20 mouse cellular contexts compared by ENCODE assay signal in genomic region chr15:86437346-86437745, GRCm38 (mm10).
DNase-seq lines count a peak whose midpoint lies in the region; TF ChIP-seq lines count a peak whose summit lies in the region.
"Had no signal": no experiment of that assay in that cellular context is flagged by ENCODE, and none has a peak within 500 bp of the region (broad histone marks: within the 10 kb centered on the region; RNA-seq: fewer than 3 reads in every experiment).

No protein-coding gene starts in this region.

- no peaks in the 10 kb centered on the region for H3K79me2 ChIP-seq in myocyte (ENCODE audit: control insufficient read depth, insufficient read depth)

- peak; percentile 76 for DNase-seq in thymus, postnatal 0 days (ENCODE audit: low spot score)
- peak; percentile 66 for DNase-seq in thymus, postnatal 25 days
- DNase-seq in urinary bladder, postnatal 25 days (ENCODE audit: low spot score), result no peak
- no peak for DNase-seq in heart, embryonic 10.5 days (ENCODE audit: low spot score)
- DNase-seq in limb, embryonic 10.5 days (ENCODE audit: low spot score), result no peak
- DNase-seq in urinary bladder, postnatal 10 days (ENCODE audit: low spot score), result no peak
- DNase-seq: adrenal gland, adult 8-10 months; adrenal gland, postnatal 25 days; B cell, adult 2 months; cerebellum, adult 18-20 months; cerebellum, adult 9-10 months; cerebellum, postnatal 14 days; forebrain, postnatal 0 days; gastrocnemius, postnatal 25 days; heart, adult 2 months had no signal

- H3K27ac ChIP-seq in heart, embryonic 10.5 days, result no peak overlapping the region
- no peak overlapping the region for H3K27ac ChIP-seq in limb, embryonic 10.5 days
- H3K27ac ChIP-seq: forebrain, embryonic 10.5 days; heart, adult 2 months; hindbrain, embryonic 12.5 days; hindbrain, embryonic 15.5 days had no signal

- H3ac ChIP-seq in myocyte (ENCODE audit: control insufficient read depth, insufficient read length), result no peak overlapping the region

- WGBS in heart, embryonic 10.5 days, result 92% methylated on average over 2 of the region's 2 CpGs
- WGBS in limb, embryonic 10.5 days, result 96% methylated on average over 2 of the region's 2 CpGs

- no peaks in the 10 kb centered on the region for H3K9me3 ChIP-seq in heart, embryonic 10.5 days
- no peaks in the 10 kb centered on the region for H3K9me3 ChIP-seq in limb, embryonic 10.5 days (replicated peaks)
- H3K9me3 ChIP-seq: forebrain, embryonic 10.5 days; hindbrain, embryonic 12.5 days; hindbrain, embryonic 15.5 days had no signal

- H3K4me2 ChIP-seq in myocyte (ENCODE audit: low read depth), result no peak overlapping the region
- H3K4me2 ChIP-seq: heart, embryonic 11.5 days; hindbrain, embryonic 12.5 days; hindbrain, embryonic 15.5 days had no signal

- TF ChIP-seq POLR2A in myocyte (IDR thresholded peaks at IDR 0.05; ENCODE audit: insufficient read length, low read depth), result no peak

- no peaks in the 10 kb centered on the region for H3K27me3 ChIP-seq in myocyte (ENCODE audit: control insufficient read depth, insufficient read depth, insufficient read length)
- H3K27me3 ChIP-seq in heart, embryonic 10.5 days (ENCODE audit: insufficient read depth, poor library complexity, severe bottlenecking), result peaks cover 27% of the 10 kb centered on the region; the same call in 1 of the 2 replicates
- no peaks in the 10 kb centered on the region for H3K27me3 ChIP-seq in limb, embryonic 10.5 days (ENCODE audit: low read depth, poor library complexity, severe bottlenecking)
- H3K27me3 ChIP-seq: hindbrain, embryonic 12.5 days; hindbrain, embryonic 15.5 days had no signal

- H3K4me3 ChIP-seq in myocyte, result no peak overlapping the region
- H3K4me3 ChIP-seq in heart, embryonic 10.5 days, result no peak overlapping the region
- H3K4me3 ChIP-seq in limb, embryonic 10.5 days, result no peak overlapping the region
- H3K4me3 ChIP-seq: forebrain, embryonic 10.5 days; heart, adult 2 months; hindbrain, embryonic 12.5 days; hindbrain, embryonic 15.5 days had no signal

- peaks cover 9% of the 10 kb centered on the region for H3K4me1 ChIP-seq in heart, embryonic 10.5 days
- peaks cover 12% of the 10 kb centered on the region for H3K4me1 ChIP-seq in limb, embryonic 10.5 days
- H3K4me1 ChIP-seq: forebrain, embryonic 10.5 days had no signal

- H3K36me3 ChIP-seq in myocyte (ENCODE audit: control insufficient read depth, insufficient read depth), result no peaks in the 10 kb centered on the region
- no peaks in the 10 kb centered on the region for H3K36me3 ChIP-seq in heart, embryonic 10.5 days
- H3K36me3 ChIP-seq in limb, embryonic 10.5 days, result no peaks in the 10 kb centered on the region
- H3K36me3 ChIP-seq: forebrain, embryonic 10.5 days; hindbrain, embryonic 12.5 days; hindbrain, embryonic 15.5 days had no signal

TF ChIP-seq in myocyte, 11 proteins besides CTCF, POLR2A, EP300 and RAD21:
- TF ChIP-seq TCF3 (IDR thresholded peaks at IDR 0.05; ENCODE audit: insufficient read length, low read depth) (peak; percentile 57), POLR2AphosphoS2 (IDR thresholded peaks at IDR 0.05; ENCODE audit: insufficient read length, low read depth) (no peak), USF1 (IDR thresholded peaks at IDR 0.05; ENCODE audit: low read depth) (no peak), SRF (IDR thresholded peaks at IDR 0.05; ENCODE audit: control insufficient read depth, insufficient read length, low read depth) (no peak), MYOD1 (IDR thresholded peaks at IDR 0.05; ENCODE audit: control insufficient read depth in 1 of 3, insufficient read length in 2 of 3, low read depth in 2 of 3) (peak; percentile 41 to 83 (median 72)), MYOG (IDR thresholded peaks at IDR 0.05; ENCODE audit: control insufficient read depth in 1 of 3, insufficient read depth in 1 of 3, insufficient read length in 2 of 3, low read depth in 2 of 3) (peak in 2 of 3 experiments; percentile 27 to 68), CEBPB (IDR thresholded peaks at IDR 0.05; ENCODE audit: insufficient read depth, poor library complexity, severe bottlenecking) (no peak), TCF12 (IDR thresholded peaks at IDR 0.05; ENCODE audit: insufficient read depth, poor library complexity, severe bottlenecking) (peak; percentile 39), E2F4 (IDR thresholded peaks at IDR 0.05; ENCODE audit: insufficient read depth) (no peak), REST (IDR thresholded peaks at IDR 0.05; ENCODE audit: insufficient read depth, insufficient read length) (no peak), MAX (IDR thresholded peaks at IDR 0.05; ENCODE audit: low read depth) (no peak)

Comparison
In these comparisons a context has a peak if more than half of its experiments do, and no peak if none do; other contexts are left out.
1. DNase-seq: peak in thymus, postnatal 0 days (single experiment) and thymus, postnatal 25 days (single experiment); none in urinary bladder, postnatal 25 days (single experiment), heart, embryonic 10.5 days (single experiment), limb, embryonic 10.5 days (single experiment) and urinary bladder, postnatal 10 days (single experiment).